Mouse (Mus musculus): ENCODE measurements around the gene Prrt3.

- no peak for TF ChIP-seq CTCF (conservative IDR thresholded peaks at IDR 0.05; ENCODE audit: insufficient read depth, insufficient read length, low read depth, low read length)
- no peak for TF ChIP-seq POLR2A (IDR thresholded peaks at IDR 0.05; ENCODE audit: low read depth, low read length)
Measured at GRCm38 (mm10) chr6:113457952-113458534, 43.7 kb downstream of the Prrt3 start, which contains the start of gene Il17re.
